Mouse (Mus musculus) left cerebral cortex, adult 2 months (tissue): Measurements from ENCODE around the gene Rtl9. TPM values are rescaled to one million over a fixed set of nuclear protein-coding genes. Genes with fewer than 3 reads are reported as not detected.

Experiments
- DNase-seq, 2 experiments: peaks; one replicate each; pipeline ENCODE4 v3.0.0; 2021 to 2022; ENCODE audit warnings: low spot score in 2 of 2, mixed read lengths in 1 of 2; ENCODE audit errors: extremely low spot score in 1 of 2
- H3K27ac ChIP-seq: fragments of 200-600 bp; 2 replicates; pipeline ENCODE4 v1.8.1; 2022
- H3K4me3 ChIP-seq: fragments of 200-600 bp; 2 replicates; pipeline ENCODE4 v1.8.1; 2022
- CTCF ChIP-seq: fragments of 200-600 bp; IDR thresholded peaks from 2 replicates; pipeline ENCODE4 v1.8.1; 2022; ENCODE audit warnings: antibody characterized with exemption, mild to moderate bottlenecking, moderate library complexity
- intact Hi-C: fragments of 180-260 bp; cut with DNase I; formaldehyde crosslinking; loops from one replicate; pipeline ENCODE4 v1.15.1; 2025
- long read RNA-seq, 2 experiments: library from polyadenylated mRNA; stranded (forward); transcript quantifications; one replicate each; pipeline ENCODE4 v2.0.0; 2021; ENCODE audit warnings: borderline mapping rate in 2 of 2
- total RNA-seq, 2 experiments: library from RNA; stranded (reverse); gene quantifications; 2 replicates each; pipeline ENCODE4 v1.2.3; 2021

Rtl9 gene
- total RNA-seq, result 1 to 10 TPM in 1 of 2 experiments, under 1 TPM in 1; 0.79 to 1.2 TPM
- long read RNA-seq, experiment 1, result 0 reads
- long read RNA-seq, experiment 2, result 0 reads

- no peak for DNase-seq
- peak; percentile 73 for TF ChIP-seq CTCF
- Histone ChIP-seq H3K4me3 (no peak within 1 kb of the TSS), H3K27ac (no peak within 1 kb of the TSS)
- intact Hi-C loops, result loop anchor here (2.0 to 5.0 kb wide), 3 partner anchors 178 to 568 kb away; no protein-coding TSS in a partner anchor
Observed at GRCm38 (mm10) chrX:143099044-143099754, at the start of gene Rtl9. Gene Rtl9 (plus strand): TSS chrX:143099594.

GRCm38 (mm10) chrX:143051478-143051877, 47.9 kb upstream of the Rtl9 start:
- TF ChIP-seq CTCF, result peak; percentile 75
- DNase-seq, result no peak
- intact Hi-C loops, result loop anchor here (2.0 to 10.0 kb wide), 2 partner anchors 233 to 507 kb away; no protein-coding TSS in a partner anchor
- H3K4me3 ChIP-seq, result no peak overlapping the region
- no peak overlapping the region for H3K27ac ChIP-seq

- no peak for TF ChIP-seq CTCF
- Histone ChIP-seq H3K4me3 (no peak overlapping the region), H3K27ac (no peak overlapping the region)
- no peak for DNase-seq
- intact Hi-C loops, result loop anchor here (2.0 to 10.0 kb wide), 2 partner anchors 233 to 507 kb away; no protein-coding TSS in a partner anchor
Observed at GRCm38 (mm10) chrX:143051921-143052320, 47.5 kb upstream of the Rtl9 start.

- intact Hi-C loops, result loop anchor here (2.0 to 10.0 kb wide), 2 partner anchors 236 to 514 kb away; no protein-coding TSS in a partner anchor
- peak; percentile 58 to 69 for DNase-seq
- peak; percentile 83 for TF ChIP-seq CTCF
Observed at GRCm38 (mm10) chrX:143058829-143059228, 40.6 kb upstream of the Rtl9 start.

GRCm38 (mm10) chrX:143062641-143063355, 36.6 kb upstream of the Rtl9 start:
- DNase-seq, result no peak
- no peak for TF ChIP-seq CTCF
- no peak overlapping the region for H3K27ac ChIP-seq
- intact Hi-C loops, result no loop called here
- no peak overlapping the region for H3K4me3 ChIP-seq

More at GRCm38 (mm10) chrX:143058829-143059228, 40.6 kb upstream of the Rtl9 start:
- H3K27ac ChIP-seq, result no peak overlapping the region
- H3K4me3 ChIP-seq, result no peak overlapping the region

DNA sequence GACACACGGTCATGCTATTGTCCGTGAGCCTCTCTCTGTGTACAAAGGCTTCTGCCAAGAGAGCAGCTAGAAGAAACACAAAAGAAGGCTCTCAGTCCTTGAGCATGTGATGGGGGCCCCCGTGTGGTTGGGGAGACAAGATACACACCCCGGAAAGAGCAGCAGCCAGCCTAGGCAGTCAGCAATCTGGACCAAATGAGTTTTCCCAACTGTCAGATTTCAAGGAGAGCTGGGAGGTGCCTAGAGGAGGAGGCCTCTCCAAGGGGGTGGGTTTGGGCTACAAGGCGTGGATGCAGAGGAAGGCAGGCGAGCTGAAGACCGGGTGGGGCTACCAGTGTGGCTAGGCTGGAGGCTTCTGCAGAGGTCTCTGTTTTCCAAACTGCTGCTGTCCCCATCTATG, 35.6 kb upstream of the Rtl9 start:
- no peak for DNase-seq
- TF ChIP-seq CTCF, result no peak; the same call in none of the 2 replicates

DNA sequence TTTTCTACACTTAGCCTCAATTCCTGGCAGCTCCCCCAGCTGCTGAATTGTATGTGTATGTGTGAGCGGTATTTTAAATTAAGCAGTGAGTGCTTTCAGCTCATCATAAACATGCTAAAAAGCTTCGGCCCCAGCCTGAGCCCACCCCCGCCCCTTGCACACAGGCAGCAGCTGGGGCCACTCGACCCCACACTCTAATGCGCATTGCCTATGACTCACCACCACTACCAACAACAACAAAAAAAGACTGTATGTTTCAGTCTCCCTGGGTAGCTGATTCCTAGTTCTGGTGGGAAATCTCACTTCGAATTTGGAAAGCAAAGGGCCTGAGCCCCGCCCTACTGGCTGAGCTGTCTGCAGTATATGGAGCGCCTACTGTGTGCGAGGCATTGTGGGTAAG, 35.1 kb upstream of the Rtl9 start:
- no peak overlapping the region for H3K27ac ChIP-seq
- intact Hi-C loops, result no loop called here
- no peak for TF ChIP-seq CTCF
- DNase-seq, result no peak
- H3K4me3 ChIP-seq, result no peak overlapping the region

More for the DNA sequence above, 35.6 kb upstream of the Rtl9 start:
- Histone ChIP-seq H3K27ac (no peak overlapping the region), H3K4me3 (no peak overlapping the region)
- intact Hi-C loops, result no loop called here

DNA sequence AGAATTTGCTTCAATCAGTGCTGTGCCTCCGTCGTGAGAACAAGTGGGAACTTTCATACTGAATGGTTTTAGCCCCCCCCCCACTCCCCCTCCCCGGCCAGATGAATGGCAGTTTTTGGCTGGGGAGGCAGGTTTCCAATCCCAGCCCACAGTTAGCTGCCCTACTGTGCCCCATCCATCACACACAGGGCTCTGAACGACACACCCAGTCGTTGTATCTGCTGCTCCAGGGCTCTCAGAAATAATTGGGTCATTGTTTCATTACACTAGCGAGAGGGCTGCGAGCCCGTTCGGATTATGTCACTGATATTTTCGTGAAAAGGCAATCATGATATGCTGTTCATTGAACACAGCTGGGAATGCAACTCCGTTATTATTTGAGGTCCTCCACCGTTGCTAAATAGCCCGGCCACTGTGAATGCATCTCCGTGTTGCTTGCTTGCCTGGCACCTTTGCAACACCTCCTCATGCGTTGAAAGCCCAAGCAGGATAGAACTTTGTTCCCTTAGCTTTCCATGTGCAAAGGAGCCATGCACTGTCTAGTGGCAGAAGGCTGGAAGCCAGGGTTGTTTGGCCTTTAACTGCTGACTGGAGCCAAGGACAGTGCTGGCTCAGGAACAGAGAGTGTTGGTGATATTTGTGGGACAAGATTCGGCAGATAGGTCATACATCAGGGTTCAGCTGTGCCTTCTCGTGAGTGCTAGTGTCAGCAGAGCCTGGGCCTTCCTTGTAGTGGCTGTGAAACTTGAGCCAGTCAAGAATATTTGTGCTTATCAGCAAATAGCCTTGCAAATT, 32.9 kb upstream of the Rtl9 start:
- intact Hi-C loops, result no loop called here
- TF ChIP-seq CTCF, result no peak
- Histone ChIP-seq H3K4me3 (no peak overlapping the region), H3K27ac (no peak overlapping the region)
- no peak for DNase-seq

DNA sequence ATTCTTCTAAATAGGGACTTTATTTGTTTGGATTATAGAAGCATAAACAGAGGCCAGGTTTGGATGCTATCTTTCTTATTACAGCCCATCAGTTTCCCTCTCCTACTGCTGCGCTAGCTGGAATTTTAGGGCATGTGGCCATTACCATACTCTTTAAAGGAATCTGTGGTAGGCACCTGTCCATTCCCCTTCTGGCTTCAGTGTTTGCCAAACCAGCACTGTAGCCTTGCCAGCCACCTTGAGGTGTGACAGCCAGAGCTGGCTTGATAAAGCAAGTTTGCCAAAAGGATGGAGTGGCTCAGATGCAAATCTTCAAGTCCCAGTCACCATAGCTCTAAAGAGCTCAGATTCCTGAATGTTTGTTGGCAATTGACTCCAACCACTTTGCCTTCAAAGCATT, 32.3 kb upstream of the Rtl9 start:
- no peak for DNase-seq
- Histone ChIP-seq H3K27ac (no peak overlapping the region), H3K4me3 (no peak overlapping the region)
- no peak for TF ChIP-seq CTCF
- intact Hi-C loops, result no loop called here

DNA sequence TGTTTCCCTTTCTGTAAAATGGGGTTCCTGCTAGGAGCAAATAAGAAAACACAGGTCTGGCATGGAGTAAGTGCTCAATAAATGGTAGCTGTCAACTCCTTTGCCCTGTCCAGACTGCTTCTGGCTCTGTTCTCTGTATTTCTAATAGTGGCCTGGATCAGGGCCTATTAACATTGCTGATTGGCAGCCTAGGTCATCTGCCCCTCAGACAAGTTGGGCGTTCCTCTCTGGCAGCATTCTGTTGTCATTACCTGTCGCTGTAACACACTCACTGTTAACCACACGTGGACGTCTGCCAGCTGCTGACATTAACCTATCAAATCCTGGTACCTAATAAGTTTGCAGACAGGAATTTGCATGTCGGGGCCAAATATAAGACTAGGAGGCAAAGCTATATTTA, 31.8 kb upstream of the Rtl9 start:
- no peak for DNase-seq
- TF ChIP-seq CTCF, result no peak
- Histone ChIP-seq H3K27ac (no peak overlapping the region), H3K4me3 (no peak overlapping the region)
- intact Hi-C loops, result no loop called here

GRCm38 (mm10) chrX:143080458-143081336, 18.7 kb upstream of the Rtl9 start:
- H3K4me3 ChIP-seq, result peak overlapping the region; percentile 1; the same call in 1 of the 2 replicates
- no peak for DNase-seq
- no peak for TF ChIP-seq CTCF
- no peak overlapping the region for H3K27ac ChIP-seq
- intact Hi-C loops, result no loop called here
